Mouse (Mus musculus): ENCODE data around the gene Mapk10. TPM values are rescaled to one million over a fixed set of nuclear protein-coding genes. Genes with fewer than 3 reads are reported as not detected.

The Mapk10 gene
- under 1 TPM; 0.27 to 0.99 TPM for polyA plus RNA-seq (2017; shearing (Covaris generic))

DNA sequence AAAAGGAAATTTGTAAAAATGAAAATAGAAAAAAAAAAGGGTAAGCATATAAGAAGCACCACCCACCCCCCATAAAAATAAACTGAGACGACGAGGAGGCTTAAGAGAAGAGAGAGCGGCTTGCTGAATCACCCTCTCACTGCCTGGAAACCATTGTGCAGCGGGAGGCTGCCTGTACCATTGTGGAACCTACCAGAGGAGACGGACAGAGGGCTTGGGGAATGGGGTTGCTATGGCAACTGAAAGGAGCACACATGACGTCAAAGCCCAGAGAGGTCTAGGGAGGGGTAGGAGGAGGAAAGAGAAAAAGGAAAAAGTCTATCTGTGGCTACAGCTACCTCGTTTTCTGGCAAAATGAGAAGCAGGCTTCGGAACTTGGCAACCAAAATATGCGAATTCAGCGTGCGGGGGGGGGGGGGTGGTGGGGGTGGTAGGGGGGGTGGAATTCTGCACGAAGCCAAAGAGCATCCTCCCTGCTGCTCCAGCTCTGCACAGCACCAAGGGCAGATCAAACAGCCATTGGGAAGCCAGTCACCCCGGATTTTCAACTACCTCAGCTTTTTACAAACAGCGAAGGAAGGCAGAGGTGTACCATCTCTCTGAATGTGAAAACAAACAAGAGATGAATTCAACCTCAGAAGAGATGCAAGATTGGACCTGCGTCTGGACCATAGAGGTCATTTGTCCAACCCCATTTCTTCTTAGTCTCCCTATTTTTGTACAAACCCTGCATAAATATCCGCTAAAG, at the start of gene Mapk10:
Gene Mapk10, minus strand, starts transcription at position 234 of the 748 bp plus-strand sequence.

Other genes starting within 250 kb of the Mapk10 start
- 10 to 100 TPM; 46.8 to 62.2 TPM for gene Ptpn13, start 213.9 kb upstream of the Mapk10 start, polyA plus RNA-seq (2017; shearing (Covaris generic))